Mouse (Mus musculus): ENCODE measurements around the gene Shank2.

DNA sequence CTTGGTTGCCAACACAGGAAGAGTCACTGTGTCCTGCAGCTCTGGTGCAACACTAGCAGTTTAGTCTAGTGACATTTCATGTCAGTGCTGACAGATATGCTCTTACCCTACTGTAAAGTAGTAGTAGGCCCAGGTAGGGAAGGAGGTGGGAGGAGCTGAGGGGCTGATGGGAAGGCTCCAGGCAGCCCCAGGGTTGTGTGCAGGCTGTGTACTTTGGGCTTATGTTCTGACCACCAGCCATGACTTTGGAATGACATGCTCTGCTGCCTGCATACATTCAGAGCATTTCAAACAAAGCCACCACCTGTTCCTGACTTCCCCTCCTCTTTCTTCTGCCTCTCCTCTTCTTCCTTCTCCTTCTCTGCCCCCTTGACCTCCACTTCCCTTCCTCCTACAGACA lies 211.0 kb downstream of the Shank2 start:
- no peak for TF ChIP-seq USF1 (IDR thresholded peaks at IDR 0.05; ENCODE audit: low read depth, low read length)
- TF ChIP-seq MAZ (IDR thresholded peaks at IDR 0.05; ENCODE audit: low read depth, low read length), result no peak
- no peak for TF ChIP-seq NELFE (IDR thresholded peaks at IDR 0.05; ENCODE audit: low read depth, low read length)
- TF ChIP-seq MYC (IDR thresholded peaks at IDR 0.05; ENCODE audit: low read depth, low read length), result no peak
- TF ChIP-seq CHD2 (IDR thresholded peaks at IDR 0.05; ENCODE audit: low read length), result no peak
- no peak for TF ChIP-seq CTCF (IDR thresholded peaks at IDR 0.05 in 2 of 3, conservative IDR thresholded peaks at IDR 0.05 in 1 of 3; ENCODE audit: control insufficient read depth in 1 of 3, insufficient read depth in 1 of 3, low read depth in 2 of 3, low read length in 3 of 3, poor library complexity in 1 of 3, severe bottlenecking in 1 of 3)
- no peak for TF ChIP-seq ZC3H11A (IDR thresholded peaks at IDR 0.05; ENCODE audit: low read depth, low read length)
- no peak for TF ChIP-seq GATA1 (IDR thresholded peaks at IDR 0.05; ENCODE audit: low read depth, low read length)
- TF ChIP-seq ZNF384 (IDR thresholded peaks at IDR 0.05; ENCODE audit: low read depth, low read length), result no peak
